ENCODE assay signal across 25 mouse cellular contexts in genomic region chr14:36868769-36869362, GRCm38 (mm10).
A peak's percentile ranks its signal among the peaks of the same experiment; 100 is the strongest.
DNase-seq lines count a peak whose midpoint lies in the region; ATAC-seq lines count a peak whose summit lies in the region.
"Had no signal": no experiment of that assay in that cellular context is flagged by ENCODE, and none has a peak within 500 bp of the region (broad histone marks: within the 10 kb centered on the region; RNA-seq: fewer than 3 reads in every experiment).

No protein-coding gene starts in this region.

- no peaks in the 10 kb centered on the region for H3K36me3 ChIP-seq in hindbrain, embryonic 15.5 days
- no peaks in the 10 kb centered on the region for H3K36me3 ChIP-seq in hindbrain, embryonic 14.5 days (replicated peaks; ENCODE audit: control insufficient read depth, insufficient read depth)
- H3K36me3 ChIP-seq: embryonic facial prominence, embryonic 15.5 days; heart, embryonic 12.5 days; kidney, embryonic 15.5 days; liver, embryonic 15.5 days; neural tube, embryonic 15.5 days had no signal

- no peaks in the 10 kb centered on the region for H3K9me3 ChIP-seq in hindbrain, embryonic 15.5 days
- no peaks in the 10 kb centered on the region for H3K9me3 ChIP-seq in hindbrain, embryonic 14.5 days (ENCODE audit: control insufficient read depth, low read length)
- H3K9me3 ChIP-seq: embryonic facial prominence, embryonic 15.5 days; heart, embryonic 12.5 days; kidney, embryonic 15.5 days; liver, embryonic 15.5 days; megakaryocyte, embryonic 14.5 days; neural tube, embryonic 15.5 days had no signal

- no peak for DNase-seq in hindbrain, embryonic 14.5 days (ENCODE audit: low spot score)
- DNase-seq in B cell, adult 2 months: peak; percentile 18 to 32
- peak; percentile 44 for DNase-seq in naive thymus-derived CD4-positive, alpha-beta T cell, adult 2 months (ENCODE audit: low read depth)
- no peak for DNase-seq in lung, postnatal 14 days
- DNase-seq in frontal cortex, adult 2 months (ENCODE audit: extremely low spot score in 1 of 2, low spot score in 1 of 2): no peak
- no peak for DNase-seq in natural killer cell, adult 2 months (ENCODE audit: low spot score in 2 of 2)
- DNase-seq: adrenal gland, postnatal 10 days; cerebellum, adult 11 months; embryo, embryonic 11 days; forebrain, postnatal 0 days; gastrocnemius, adult 2 months; heart, postnatal 14 days; kidney, postnatal 4 days; midbrain, embryonic 14.5 days; right cerebral cortex, postnatal 14 days; thymus, postnatal 36 days had no signal

- no peak for ATAC-seq in hindbrain, embryonic 15.5 days (ENCODE audit: low FRiP score, low read depth)
- ATAC-seq in hindbrain, embryonic 14.5 days (ENCODE audit: low FRiP score): no peak
- peak; percentile 50; the same call in 1 of the 2 replicates for ATAC-seq in common myeloid progenitor, adult 5-6 weeks (replicated peaks; ENCODE audit: low read depth, poor library complexity, severe bottlenecking)
- ATAC-seq: forebrain, postnatal 0 days; lung, postnatal 0 days had no signal

- H3K4me2 ChIP-seq in hindbrain, embryonic 15.5 days: no peak overlapping the region
- H3K4me2 ChIP-seq in hindbrain, embryonic 14.5 days (replicated peaks): no peak overlapping the region
- H3K4me2 ChIP-seq: embryonic facial prominence, embryonic 15.5 days; heart, embryonic 12.5 days; kidney, embryonic 15.5 days; liver, embryonic 15.5 days; neural tube, embryonic 15.5 days had no signal

- no peak overlapping the region for H3K9ac ChIP-seq in hindbrain, embryonic 15.5 days
- H3K9ac ChIP-seq in hindbrain, embryonic 14.5 days: no peak overlapping the region
- H3K9ac ChIP-seq: embryonic facial prominence, embryonic 15.5 days; forebrain, postnatal 0 days; heart, embryonic 12.5 days; kidney, embryonic 15.5 days; liver, embryonic 15.5 days; neural tube, embryonic 15.5 days had no signal

- WGBS in hindbrain, embryonic 15.5 days: 79% methylated on average over 14 of the region's 14 CpGs
- WGBS in hindbrain, embryonic 14.5 days: 84% methylated on average over 14 of the region's 14 CpGs

- H3K4me3 ChIP-seq in hindbrain, embryonic 15.5 days: no peak overlapping the region
- no peak overlapping the region for H3K4me3 ChIP-seq in hindbrain, embryonic 14.5 days (replicated peaks; ENCODE audit: low read length)
- H3K4me3 ChIP-seq: embryonic facial prominence, embryonic 15.5 days; gastrocnemius, adult 2 months; heart, embryonic 12.5 days; kidney, embryonic 15.5 days; liver, embryonic 15.5 days; megakaryocyte, embryonic 14.5 days; neural tube, embryonic 15.5 days had no signal

- H3K4me1 ChIP-seq in hindbrain, embryonic 15.5 days (replicated peaks): peaks cover 9% of the 10 kb centered on the region
- H3K4me1 ChIP-seq in hindbrain, embryonic 14.5 days (replicated peaks; ENCODE audit: control insufficient read depth, insufficient read depth, low read length): no peaks in the 10 kb centered on the region
- H3K4me1 ChIP-seq: embryonic facial prominence, embryonic 15.5 days; heart, embryonic 12.5 days had no signal

- H3K27me3 ChIP-seq in hindbrain, embryonic 15.5 days: no peaks in the 10 kb centered on the region
- no peaks in the 10 kb centered on the region for H3K27me3 ChIP-seq in hindbrain, embryonic 14.5 days (ENCODE audit: control insufficient read depth, insufficient read depth, low read length)
- H3K27me3 ChIP-seq: embryonic facial prominence, embryonic 15.5 days; heart, embryonic 12.5 days; kidney, embryonic 15.5 days; liver, embryonic 15.5 days; neural tube, embryonic 15.5 days had no signal

- H3K27ac ChIP-seq in hindbrain, embryonic 15.5 days (replicated peaks): 0 out of 2 replicates have a peak overlapping the region, but pooled peaks have one; percentile 0
- no peak overlapping the region for H3K27ac ChIP-seq in hindbrain, embryonic 14.5 days
- H3K27ac ChIP-seq: embryonic facial prominence, embryonic 15.5 days; gastrocnemius, adult 2 months; kidney, embryonic 15.5 days; liver, embryonic 15.5 days; neural tube, embryonic 15.5 days had no signal

Comparison
In these comparisons a context has a peak if more than half of its experiments do, and no peak if none do; other contexts are left out.
1. DNase-seq: peak in B cell, adult 2 months (2 of 2) and naive thymus-derived CD4-positive, alpha-beta T cell, adult 2 months (single experiment); none in hindbrain, embryonic 14.5 days (single experiment), lung, postnatal 14 days (single experiment), frontal cortex, adult 2 months (0 of 2) and natural killer cell, adult 2 months (0 of 2).